Mouse (Mus musculus) lung, postnatal 0 days (tissue): Measurements from ENCODE around the gene Gm815. TPM values are rescaled to one million over a fixed set of nuclear protein-coding genes. Genes with fewer than 3 reads are reported as not detected.
A peak's percentile ranks its signal among the peaks of the same experiment; 100 is the strongest.

ENCODE experiments used
- ATAC-seq: fragments of 200-750 bp; cut with Nextera tagmentation; 2 replicates; pipeline ENCODE4 v1.8.0; 2017; ENCODE audit warnings: moderate library complexity
- DNase-seq: peaks from one replicate; pipeline ENCODE4 v3.0.0-alpha.2; 2016; ENCODE audit warnings: low spot score
- H3K27ac ChIP-seq: fragments of 300-500 bp; sonication (generic); 2 replicates; pipeline ENCODE4 v1.5.1; 2014; ENCODE audit warnings: antibody characterized with exemption, mild to moderate bottlenecking, low read length, mixed read lengths
- H3K27me3 ChIP-seq: fragments of 300-500 bp; sonication (generic); replicated peaks from 2 replicates; pipeline ENCODE4 v1.6.1; 2014; ENCODE audit warnings: low read length, mixed read lengths; ENCODE audit not compliant: insufficient read depth
- H3K36me3 ChIP-seq: fragments of 300-500 bp; sonication (generic); 2 replicates; pipeline ENCODE4 v1.6.1; 2014; ENCODE audit warnings: low read length, mixed read lengths; ENCODE audit not compliant: insufficient read depth
- H3K4me1 ChIP-seq: fragments of 300-500 bp; sonication (generic); 2 replicates; pipeline ENCODE4 v1.6.1; 2014; ENCODE audit warnings: antibody characterized with exemption, low read depth, low read length, mixed read lengths; ENCODE audit not compliant: insufficient read depth
- H3K4me2 ChIP-seq: fragments of 300-500 bp; sonication (generic); replicated peaks from 2 replicates; pipeline ENCODE4 v1.6.1; 2014; ENCODE audit warnings: low read depth, mild to moderate bottlenecking, low read length, moderate library complexity, mixed read lengths
- H3K4me3 ChIP-seq: fragments of 300-500 bp; sonication (generic); 2 replicates; pipeline ENCODE4 v1.5.1; 2014; ENCODE audit warnings: low read depth, low read length
- H3K9ac ChIP-seq: fragments of 300-500 bp; sonication (generic); replicated peaks from 2 replicates; pipeline ENCODE4 v1.6.1; 2014; ENCODE audit warnings: low read depth, mild to moderate bottlenecking
- H3K9me3 ChIP-seq: fragments of 300-500 bp; sonication (generic); 2 replicates; pipeline ENCODE4 v1.6.1; 2016; ENCODE audit warnings: low read length, mixed read lengths
- CTCF ChIP-seq: IDR thresholded peaks from 2 replicates; pipeline ENCODE4 v1.5.1; 2016; ENCODE audit warnings: antibody characterized with exemption, mild to moderate bottlenecking
- EP300 ChIP-seq: IDR thresholded peaks from 2 replicates; pipeline ENCODE4 v1.6.1; 2016; ENCODE audit warnings: antibody characterized with exemption, mild to moderate bottlenecking, control low read depth
- WGBS: fragments of 180-500 bp; shearing (Covaris S2); extraction: QIAGEN DNeasy Blood & Tissue Kit; methylation state at CpG from one replicate; pipeline ENCODE4 v1.1.7; 2014; 5-methylcytosine and 5-hydroxymethylcytosine counted together
- polyA plus RNA-seq: library from polyadenylated mRNA; unstranded; fragments of >200 nt; fragmentation: Nextera tagmentation; extraction: Ambion mirVana; gene quantifications from 2 replicates; pipeline ENCODE4 v1.2.1, GENCODE M21; 2015

Gene Gm815
- polyA plus RNA-seq, 1 experiment from 2014 or later: 0.16 TPM

- Histone ChIP-seq H3K36me3 (no peaks in the 10 kb centered on the region), H3K4me2 (no peak overlapping the region), H3K4me1 (no peaks in the 10 kb centered on the region), H3K4me3 (no peak overlapping the region), H3K9me3 (no peaks in the 10 kb centered on the region), H3K27me3 (no peaks in the 10 kb centered on the region), H3K27ac (no peak overlapping the region), H3K9ac (no peak overlapping the region)
- WGBS: 66% methylated on average over 12 of the region's 12 CpGs
- TF ChIP-seq EP300 (no peak), CTCF (no peak)
- no peak for ATAC-seq
- DNase-seq: no peak
Observed at GRCm38 (mm10) chr19:26858427-26859194, 27.1 kb upstream of the Gm815 start.

- Histone ChIP-seq H3K9me3 (no peaks in the 10 kb centered on the region), H3K36me3 (no peaks in the 10 kb centered on the region), H3K27me3 (no peaks in the 10 kb centered on the region), H3K4me3 (no peak overlapping the region), H3K27ac (no peak overlapping the region), H3K9ac (no peak overlapping the region), H3K4me1 (no peaks in the 10 kb centered on the region), H3K4me2 (no peak overlapping the region)
- WGBS: 70% methylated on average over 5 of the region's 5 CpGs
- DNase-seq (no peak), ATAC-seq (no peak)
- TF ChIP-seq CTCF (no peak), EP300 (no peak)
Observed at GRCm38 (mm10) chr19:26859195-26859570, 26.5 kb upstream of the Gm815 start.

- peaks cover 6% of the 10 kb centered on the region; the same call in 1 of the 2 replicates for H3K4me1 ChIP-seq
- no peak overlapping the region for H3K9ac ChIP-seq
- H3K27ac ChIP-seq: no peak overlapping the region
- DNase-seq: peak; percentile 44
- H3K36me3 ChIP-seq: no peaks in the 10 kb centered on the region
- no peak overlapping the region for H3K4me2 ChIP-seq
- WGBS: 52% methylated on average over 5 of the region's 5 CpGs
- ATAC-seq: peak; percentile 63
- no peaks in the 10 kb centered on the region for H3K9me3 ChIP-seq
- H3K4me3 ChIP-seq: no peak overlapping the region
- TF ChIP-seq EP300: no peak
- TF ChIP-seq CTCF: no peak
- no peaks in the 10 kb centered on the region for H3K27me3 ChIP-seq
Observed at GRCm38 (mm10) chr19:26863662-26864061, 22.0 kb upstream of the Gm815 start.

- Histone ChIP-seq H3K27ac (no peak overlapping the region), H3K4me3 (no peak overlapping the region), H3K36me3 (no peaks in the 10 kb centered on the region), H3K4me2 (no peak overlapping the region), H3K9me3 (no peaks in the 10 kb centered on the region), H3K4me1 (peaks cover 6% of the 10 kb centered on the region; the same call in 1 of the 2 replicates), H3K9ac (no peak overlapping the region), H3K27me3 (no peaks in the 10 kb centered on the region)
- TF ChIP-seq EP300 (no peak), CTCF (no peak)
- ATAC-seq: no peak
- DNase-seq: no peak
- 83% methylated on average over 15 of the region's 15 CpGs for WGBS
Observed at GRCm38 (mm10) chr19:26864975-26865690, 20.5 kb upstream of the Gm815 start.

- Histone ChIP-seq H3K4me1 (peaks cover 6% of the 10 kb centered on the region; the same call in 1 of the 2 replicates), H3K4me2 (no peak overlapping the region), H3K4me3 (no peak overlapping the region), H3K9ac (no peak overlapping the region), H3K9me3 (no peaks in the 10 kb centered on the region), H3K27ac (no peak overlapping the region; the same call in 1 of the 2 replicates), H3K27me3 (no peaks in the 10 kb centered on the region), H3K36me3 (no peaks in the 10 kb centered on the region)
- DNase-seq (peak; percentile 63), ATAC-seq (peak; percentile 75)
- WGBS: 23% methylated on average over 7 of the region's 7 CpGs
- no peak for TF ChIP-seq CTCF
- no peak for TF ChIP-seq EP300
Observed at GRCm38 (mm10) chr19:26865736-26866135, 19.9 kb upstream of the Gm815 start.

- Histone ChIP-seq H3K4me1 (peaks cover 6% of the 10 kb centered on the region; the same call in 1 of the 2 replicates), H3K36me3 (no peaks in the 10 kb centered on the region), H3K27ac (no peak overlapping the region), H3K9ac (no peak overlapping the region), H3K4me2 (no peak overlapping the region), H3K4me3 (no peak overlapping the region), H3K27me3 (no peaks in the 10 kb centered on the region), H3K9me3 (no peaks in the 10 kb centered on the region)
- no peak for ATAC-seq
- TF ChIP-seq CTCF (no peak), EP300 (no peak)
- no peak for DNase-seq
- 62% methylated on average over 3 of the region's 3 CpGs for WGBS
Observed at GRCm38 (mm10) chr19:26869591-26869990, 16.1 kb upstream of the Gm815 start.
